Mouse (Mus musculus) bone marrow macrophage, adult 2 months (primary cell): ENCODE data around the gene Tgfbr3. TPM values are rescaled to one million over a fixed set of nuclear protein-coding genes. Genes with fewer than 3 reads are reported as not detected.

Experiments used
- H3K27ac ChIP-seq: 2 replicates; pipeline ENCODE4 v1.5.1; 2012; ENCODE audit warnings: low read depth, low read length; ENCODE audit not compliant: insufficient read depth
- H3K4me1 ChIP-seq: 2 replicates; pipeline ENCODE4 v1.6.1; 2012; ENCODE audit warnings: low read length; ENCODE audit not compliant: control insufficient read depth, insufficient read depth
- H3K4me3 ChIP-seq: 2 replicates; pipeline ENCODE4 v1.5.1; 2012; ENCODE audit warnings: mild to moderate bottlenecking, low read length, moderate library complexity; ENCODE audit not compliant: insufficient read depth
- CTCF ChIP-seq: IDR thresholded peaks from 2 replicates; pipeline ENCODE4 v1.5.1; 2012; ENCODE audit warnings: low read depth, mild to moderate bottlenecking, low read length, moderate library complexity
- POLR2A ChIP-seq: IDR thresholded peaks from 2 replicates; pipeline ENCODE4 v1.6.1; 2012; ENCODE audit warnings: mild to moderate bottlenecking, low read depth, low read length, borderline replicate concordance
- polyA plus RNA-seq: library from polyadenylated mRNA; stranded (reverse); fragments of >200 nt; gene quantifications from 2 replicates; pipeline ENCODE4 v1.2.4, GENCODE M21; 2012; ENCODE audit not compliant: missing spikeins, insufficient read depth, insufficient read length

Gene Tgfbr3
- polyA plus RNA-seq, 1 experiment, result 1.1 TPM

- TF ChIP-seq POLR2A (no peak), CTCF (no peak)
- H3K27ac ChIP-seq, result no peak overlapping the region
- H3K4me3 ChIP-seq, result no peak overlapping the region
- H3K4me1 ChIP-seq, result no peaks in the 10 kb centered on the region
These were observed 10.2 kb downstream of the Tgfbr3 start for GRCm38 (mm10) chr5:107279263-107279662.

- TF ChIP-seq CTCF (no peak), POLR2A (no peak)
- Histone ChIP-seq H3K4me1 (no peaks in the 10 kb centered on the region), H3K4me3 (no peak overlapping the region), H3K27ac (no peak overlapping the region)
These were observed 13.2 kb downstream of the Tgfbr3 start for GRCm38 (mm10) chr5:107276186-107276585.

- TF ChIP-seq CTCF, result no peak
- TF ChIP-seq POLR2A, result no peak
- Histone ChIP-seq H3K4me3 (no peak overlapping the region), H3K4me1 (no peaks in the 10 kb centered on the region), H3K27ac (no peak overlapping the region)
These were observed 17.0 kb downstream of the Tgfbr3 start for GRCm38 (mm10) chr5:107272252-107273028.

- Histone ChIP-seq H3K4me1 (no peaks in the 10 kb centered on the region), H3K27ac (no peak overlapping the region), H3K4me3 (no peak overlapping the region)
- TF ChIP-seq CTCF (no peak), POLR2A (no peak)
These were observed 20.5 kb downstream of the Tgfbr3 start for GRCm38 (mm10) chr5:107269006-107269328.

- TF ChIP-seq POLR2A (no peak), CTCF (no peak)
- Histone ChIP-seq H3K27ac (no peak overlapping the region), H3K4me3 (no peak overlapping the region), H3K4me1 (no peaks in the 10 kb centered on the region)
These were observed 21.1 kb downstream of the Tgfbr3 start for GRCm38 (mm10) chr5:107268121-107269005.

GRCm38 (mm10) chr5:107266566-107266965, 22.9 kb downstream of the Tgfbr3 start:
- Histone ChIP-seq H3K4me1 (no peaks in the 10 kb centered on the region), H3K4me3 (no peak overlapping the region), H3K27ac (no peak overlapping the region)
- TF ChIP-seq CTCF (no peak), POLR2A (no peak)

GRCm38 (mm10) chr5:107264426-107265360, 24.7 kb downstream of the Tgfbr3 start:
- Histone ChIP-seq H3K4me1 (no peaks in the 10 kb centered on the region), H3K4me3 (no peak overlapping the region), H3K27ac (no peak overlapping the region)
- no peak for TF ChIP-seq CTCF
- no peak for TF ChIP-seq POLR2A

- H3K4me3 ChIP-seq, result no peak overlapping the region
- TF ChIP-seq CTCF (no peak), POLR2A (no peak)
- H3K27ac ChIP-seq, result no peak overlapping the region
- no peaks in the 10 kb centered on the region for H3K4me1 ChIP-seq
These were observed 25.6 kb downstream of the Tgfbr3 start for GRCm38 (mm10) chr5:107263836-107264235.

- Histone ChIP-seq H3K4me3 (no peak overlapping the region), H3K4me1 (no peaks in the 10 kb centered on the region), H3K27ac (no peak overlapping the region)
- TF ChIP-seq CTCF (no peak), POLR2A (no peak)
These were observed 27.5 kb downstream of the Tgfbr3 start for GRCm38 (mm10) chr5:107261930-107262329.
